Mouse (Mus musculus): ENCODE measurements around the gene Nfx1. TPM values are rescaled to one million over a fixed set of nuclear protein-coding genes. Genes with fewer than 3 reads are reported as not detected.
"Not testable (repeated sequence)": the region's sequence is repeated elsewhere in the genome, so short reads cannot be mapped to it uniquely, and the experiment has no call there.

The Nfx1 gene
- total and polyA plus RNA-seq, 2 experiments from 2014 or later: 27.2 to 32.5 TPM

DNA sequence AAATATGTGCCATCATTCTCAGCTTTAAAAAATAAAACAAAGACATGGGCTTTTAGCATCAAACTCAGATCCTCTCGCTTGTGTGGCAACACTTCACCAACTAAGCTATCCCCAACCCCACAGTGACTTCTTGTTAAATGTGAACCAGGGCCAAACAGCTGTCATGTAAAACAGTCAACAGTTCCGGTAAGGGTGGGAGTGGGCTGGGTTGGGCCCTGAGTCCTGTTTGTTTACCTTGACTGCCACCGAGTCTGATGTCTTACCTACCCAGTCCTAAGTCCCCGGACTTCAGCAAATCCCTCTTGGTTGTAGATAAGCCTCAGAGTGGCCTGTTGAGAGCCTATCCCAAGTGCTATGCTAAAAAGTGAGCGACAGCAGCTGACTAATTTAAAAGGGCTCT is 37.0 kb upstream of the Nfx1 start:
- ATAC-seq (ENCODE audit: insufficient read depth, low read depth): no peak
- DNase-seq (ENCODE audit: low spot score): no peak
- peaks cover 51% of the 10 kb centered on the region for H3K36me3 ChIP-seq (replicated peaks; ENCODE audit: control insufficient read depth, insufficient read depth, low read length)
- no peaks in the 10 kb centered on the region for H3K27me3 ChIP-seq (ENCODE audit: control insufficient read depth, insufficient read depth, low read length)
- no peak overlapping the region for H3K9ac ChIP-seq (replicated peaks; ENCODE audit: low read depth, low read length)
- no peak for TF ChIP-seq EP300 (IDR thresholded peaks at IDR 0.05; ENCODE audit: low read depth)
- WGBS: 76% methylated on average over 5 of the region's 5 CpGs
- H3K4me1 ChIP-seq (ENCODE audit: control insufficient read depth, insufficient read depth): no peaks in the 10 kb centered on the region
- H3K4me2 ChIP-seq (ENCODE audit: low read depth, low read length): no peak overlapping the region
- no peaks in the 10 kb centered on the region for H3K9me3 ChIP-seq (replicated peaks; ENCODE audit: control insufficient read depth, low read length)
- H3K4me3 ChIP-seq (ENCODE audit: low read depth, low read length): no peak overlapping the region
- no peak overlapping the region for H3K27ac ChIP-seq (ENCODE audit: low read depth)

DNA sequence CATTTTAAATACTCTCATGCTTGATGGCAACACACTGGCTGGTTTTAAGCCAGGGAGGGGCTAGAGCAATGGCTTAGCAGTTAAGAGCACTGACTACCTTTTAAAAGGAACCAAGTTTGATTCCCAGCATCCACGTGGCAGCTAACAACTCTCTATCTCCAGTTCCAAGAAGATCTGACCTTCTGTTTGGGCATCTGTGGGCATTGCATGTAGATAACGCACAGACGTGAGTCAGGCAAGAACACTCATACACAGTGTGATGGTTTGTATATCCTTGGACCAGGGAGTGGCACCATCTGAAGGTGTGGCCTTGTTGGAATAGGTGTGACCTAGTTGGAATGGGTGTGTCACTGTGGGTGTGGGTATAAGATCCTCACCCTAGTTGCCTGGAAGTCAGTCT is 36.3 kb upstream of the Nfx1 start:
- not testable (repeated sequence) for H3K9ac ChIP-seq (replicated peaks; ENCODE audit: low read depth, low read length); H3K4me1 ChIP-seq (ENCODE audit: control insufficient read depth, insufficient read depth); H3K27me3 ChIP-seq (ENCODE audit: control insufficient read depth, insufficient read depth, low read length); H3K9me3 ChIP-seq (replicated peaks; ENCODE audit: control insufficient read depth, low read length); H3K4me3 ChIP-seq (ENCODE audit: low read depth, low read length); DNase-seq (ENCODE audit: low spot score); ATAC-seq (ENCODE audit: insufficient read depth, low read depth); H3K4me2 ChIP-seq (ENCODE audit: low read depth, low read length); H3K27ac ChIP-seq (ENCODE audit: low read depth)
- peaks cover 58% of the 10 kb centered on the region for H3K36me3 ChIP-seq (replicated peaks; ENCODE audit: control insufficient read depth, insufficient read depth, low read length)
- WGBS: 88% methylated on average over 3 of the region's 3 CpGs

DNA sequence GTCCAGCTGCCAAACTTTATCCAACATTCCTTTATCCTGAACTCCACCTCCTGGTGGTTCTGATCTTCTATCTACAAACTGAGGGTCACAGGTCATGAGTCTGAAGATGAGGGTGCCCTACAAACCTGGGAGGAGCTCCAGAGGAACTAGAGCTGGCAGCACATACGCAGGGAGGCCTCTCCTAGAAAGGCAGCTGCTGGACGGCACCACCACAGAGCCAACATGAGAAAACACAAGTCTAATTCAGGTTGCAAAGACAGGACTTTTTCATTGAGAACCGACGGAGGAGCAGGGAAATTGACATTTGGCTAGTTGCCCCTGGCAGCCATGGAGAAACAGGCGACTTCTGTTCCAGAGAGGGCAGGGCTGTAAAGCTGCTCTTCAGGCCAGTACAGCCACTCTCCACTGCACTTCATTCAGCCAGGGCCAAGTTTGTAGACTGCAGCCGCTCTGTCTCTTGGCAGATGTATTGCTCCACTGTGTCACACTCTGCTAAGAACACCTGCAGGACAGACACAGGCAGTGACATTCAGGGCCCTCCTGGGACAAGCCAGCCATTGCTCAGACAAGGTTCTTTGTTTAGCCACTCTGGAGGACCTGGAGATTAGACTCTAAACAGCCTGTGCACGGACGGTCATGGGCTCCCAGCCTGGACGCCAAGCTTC is 34.4 kb upstream of the Nfx1 start:
- H3K27me3 ChIP-seq (ENCODE audit: control insufficient read depth, insufficient read depth, low read length): no peaks in the 10 kb centered on the region
- WGBS: 64% methylated on average over 9 of the region's 9 CpGs
- H3K9ac ChIP-seq (replicated peaks; ENCODE audit: low read depth, low read length): no peak overlapping the region

DNA sequence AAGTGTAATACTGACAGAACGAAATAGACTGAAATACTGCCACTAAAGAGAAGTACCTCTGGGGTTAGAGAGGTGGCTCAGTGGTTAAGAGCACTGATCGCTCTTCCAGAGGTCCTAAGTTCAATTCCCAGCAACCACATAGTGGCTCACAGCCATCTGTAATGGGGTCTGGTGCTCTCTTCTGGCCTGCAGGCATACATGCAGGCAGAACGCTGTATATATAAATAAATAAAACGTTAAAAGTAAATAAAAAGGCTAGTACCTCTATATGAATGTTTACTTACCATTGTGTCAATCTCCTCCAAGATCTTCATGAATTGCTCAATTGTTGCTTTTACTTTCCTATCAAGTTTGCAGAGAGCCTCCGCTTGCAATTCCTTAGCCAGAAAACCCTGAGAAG is 31.9 kb upstream of the Nfx1 start:
- peaks cover 92% of the 10 kb centered on the region for H3K36me3 ChIP-seq (replicated peaks; ENCODE audit: control insufficient read depth, insufficient read depth, low read length)
- no peak for TF ChIP-seq CTCF (IDR thresholded peaks at IDR 0.05; ENCODE audit: low read depth)
- TF ChIP-seq EP300 (IDR thresholded peaks at IDR 0.05; ENCODE audit: low read depth): no peak
- 95% methylated on average over 5 of the region's 5 CpGs for WGBS

More for the DNA sequence above, 34.4 kb upstream of the Nfx1 start:
- no peaks in the 10 kb centered on the region for H3K4me1 ChIP-seq (ENCODE audit: control insufficient read depth, insufficient read depth)
- no peak overlapping the region for H3K4me2 ChIP-seq (ENCODE audit: low read depth, low read length)
- peak; percentile 31 for DNase-seq (ENCODE audit: low spot score)
- H3K4me3 ChIP-seq (ENCODE audit: low read depth, low read length): no peak overlapping the region
- ATAC-seq (ENCODE audit: insufficient read depth, low read depth): peak; percentile 69
- H3K36me3 ChIP-seq (replicated peaks; ENCODE audit: control insufficient read depth, insufficient read depth, low read length): peaks cover 77% of the 10 kb centered on the region
- no peak for TF ChIP-seq CTCF (IDR thresholded peaks at IDR 0.05; ENCODE audit: low read depth)
- TF ChIP-seq EP300 (IDR thresholded peaks at IDR 0.05; ENCODE audit: low read depth): no peak
- peaks cover 6% of the 10 kb centered on the region; the same call in 1 of the 2 replicates for H3K9me3 ChIP-seq (replicated peaks; ENCODE audit: control insufficient read depth, low read length)
- peak overlapping the region; percentile 17; the same call in 1 of the 2 replicates for H3K27ac ChIP-seq (ENCODE audit: low read depth)

DNA sequence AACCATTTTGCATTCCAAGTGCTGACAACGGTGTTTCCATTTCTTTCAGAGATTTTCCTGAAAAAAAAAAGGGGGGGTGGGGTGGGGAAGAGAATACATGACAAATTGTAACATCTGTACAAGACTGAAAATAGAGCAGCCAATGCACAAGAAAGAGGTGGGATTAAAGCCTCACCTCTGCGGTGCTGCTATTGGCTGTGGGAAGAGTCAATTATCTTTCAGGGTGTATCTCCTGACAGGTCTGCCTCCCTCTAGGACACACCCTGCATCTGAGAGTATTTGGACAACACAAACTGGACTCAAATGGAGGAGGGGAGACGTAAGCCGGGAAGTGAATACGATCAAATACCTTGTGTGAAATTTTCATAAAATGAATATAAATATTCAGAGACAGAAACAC is 27.1 kb upstream of the Nfx1 start:
- DNase-seq (ENCODE audit: low spot score) (no peak), ATAC-seq (ENCODE audit: insufficient read depth, low read depth) (no peak)
- Histone ChIP-seq H3K36me3 (replicated peaks; ENCODE audit: control insufficient read depth, insufficient read depth, low read length) (peaks cover 65% of the 10 kb centered on the region), H3K9ac (replicated peaks; ENCODE audit: low read depth, low read length) (no peak overlapping the region), H3K27me3 (ENCODE audit: control insufficient read depth, insufficient read depth, low read length) (no peaks in the 10 kb centered on the region), H3K4me3 (ENCODE audit: low read depth, low read length) (no peak overlapping the region), H3K4me2 (ENCODE audit: low read depth, low read length) (no peak overlapping the region), H3K27ac (ENCODE audit: low read depth) (no peak overlapping the region), H3K4me1 (ENCODE audit: control insufficient read depth, insufficient read depth) (peaks cover 12% of the 10 kb centered on the region), H3K9me3 (replicated peaks; ENCODE audit: control insufficient read depth, low read length) (peaks cover 6% of the 10 kb centered on the region; the same call in 1 of the 2 replicates)
- TF ChIP-seq CTCF (IDR thresholded peaks at IDR 0.05; ENCODE audit: low read depth) (no peak), EP300 (IDR thresholded peaks at IDR 0.05; ENCODE audit: low read depth) (no peak)
- WGBS: 94% methylated on average over 5 of the region's 5 CpGs

More for the DNA sequence above, 31.9 kb upstream of the Nfx1 start:
- H3K9me3 ChIP-seq (replicated peaks; ENCODE audit: control insufficient read depth, low read length): peaks cover 6% of the 10 kb centered on the region; the same call in 1 of the 2 replicates
- H3K27ac ChIP-seq (ENCODE audit: low read depth): no peak overlapping the region
- no peak for DNase-seq (ENCODE audit: low spot score)
- H3K4me2 ChIP-seq (ENCODE audit: low read depth, low read length): no peak overlapping the region
- ATAC-seq (ENCODE audit: insufficient read depth, low read depth): no peak
- no peak overlapping the region for H3K4me3 ChIP-seq (ENCODE audit: low read depth, low read length)
- H3K4me1 ChIP-seq (ENCODE audit: control insufficient read depth, insufficient read depth): no peaks in the 10 kb centered on the region
- H3K27me3 ChIP-seq (ENCODE audit: control insufficient read depth, insufficient read depth, low read length): no peaks in the 10 kb centered on the region
- H3K9ac ChIP-seq (replicated peaks; ENCODE audit: low read depth, low read length): no peak overlapping the region
